Mouse (Mus musculus) neural tube, embryonic 12.5 days (tissue): Measurements from ENCODE around the gene Themis3. TPM values are rescaled to one million over a fixed set of nuclear protein-coding genes. Genes with fewer than 3 reads are reported as not detected.

Source experiments
- ATAC-seq: fragments of 200-750 bp; cut with Nextera tagmentation; 2 replicates; pipeline ENCODE4 v1.8.0; 2017; ENCODE audit warnings: low read depth, mild to moderate bottlenecking, moderate TSS enrichment, moderate library complexity; ENCODE audit not compliant: low FRiP score
- H3K27ac ChIP-seq: fragments of 300-500 bp; sonication (generic); 2 replicates; pipeline ENCODE4 v1.5.1; 2016
- H3K27me3 ChIP-seq: fragments of 300-500 bp; sonication (generic); replicated peaks from 2 replicates; pipeline ENCODE4 v1.6.1; 2016; ENCODE audit warnings: mild to moderate bottlenecking
- H3K36me3 ChIP-seq: fragments of 300-500 bp; sonication (generic); 2 replicates; pipeline ENCODE4 v1.6.1; 2016; ENCODE audit warnings: mild to moderate bottlenecking
- H3K4me1 ChIP-seq: fragments of 300-500 bp; sonication (generic); 2 replicates; pipeline ENCODE4 v1.6.1; 2016
- H3K4me2 ChIP-seq: fragments of 300-500 bp; sonication (generic); replicated peaks from 2 replicates; pipeline ENCODE4 v1.6.1; 2016; ENCODE audit warnings: mild to moderate bottlenecking
- H3K4me3 ChIP-seq: fragments of 300-500 bp; sonication (generic); 2 replicates; pipeline ENCODE4 v1.5.1; 2016
- H3K9ac ChIP-seq: fragments of 300-500 bp; sonication (generic); 2 replicates; pipeline ENCODE4 v1.6.1; 2016; ENCODE audit warnings: mild to moderate bottlenecking
- H3K9me3 ChIP-seq: fragments of 300-500 bp; sonication (generic); 2 replicates; pipeline ENCODE4 v1.6.1; 2016; ENCODE audit warnings: mild to moderate bottlenecking
- WGBS: fragments of 180-500 bp; shearing (Covaris S2); methylation state at CpG from one replicate; pipeline ENCODE4 v1.1.7; 2016; 5-methylcytosine and 5-hydroxymethylcytosine counted together
- polyA plus RNA-seq: library from polyadenylated mRNA; unstranded; fragments of >200 nt; fragmentation: Nextera tagmentation; extraction: Ambion mirVana; gene quantifications from 2 replicates; pipeline ENCODE4 v1.2.1, GENCODE M21; 2016

Themis3 gene
- polyA plus RNA-seq, 1 experiment from 2014 or later = not detected

DNA sequence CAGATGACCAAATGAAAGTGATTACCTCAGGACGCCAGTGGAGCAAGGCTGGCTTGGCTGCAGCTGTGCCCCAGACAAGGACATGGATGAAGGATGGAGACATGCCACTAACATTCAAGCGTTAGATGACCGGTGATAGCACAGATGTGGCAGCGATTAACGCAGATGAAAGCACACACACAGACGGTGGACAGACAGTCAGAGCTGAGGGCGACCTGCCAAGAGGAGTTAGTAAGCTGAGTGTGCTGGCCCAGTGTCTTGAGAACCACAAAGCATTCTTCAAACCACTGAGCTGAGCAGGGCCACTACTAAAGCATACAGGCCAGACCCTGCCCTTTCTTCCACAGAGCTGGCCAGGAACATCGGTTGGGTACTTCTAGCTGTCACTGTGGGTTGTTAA is 89.5 kb downstream of the Themis3 start:
- H3K9me3 ChIP-seq = no peaks in the 10 kb centered on the region
- WGBS = 93% methylated on average over 8 of the region's 8 CpGs
- no peaks in the 10 kb centered on the region for H3K4me1 ChIP-seq
- ATAC-seq = no peak
- no peak overlapping the region for H3K27ac ChIP-seq
- H3K36me3 ChIP-seq = peaks cover 37% of the 10 kb centered on the region
- H3K27me3 ChIP-seq = no peaks in the 10 kb centered on the region
- H3K4me3 ChIP-seq = no peak overlapping the region
- H3K9ac ChIP-seq = no peak overlapping the region
- H3K4me2 ChIP-seq = no peak overlapping the region

Other genes starting within 250 kb of the Themis3 start
- 35.0 and 38.6 TPM in 2 replicates for gene Mtcl1, start 144.9 kb downstream of the Themis3 start, polyA plus RNA-seq
- gene Rab12, start 74.9 kb downstream of the Themis3 start, polyA plus RNA-seq = 51.3 and 55.9 TPM in 2 replicates